Mouse (Mus musculus): ENCODE results near the gene Tcaf3.

DNA sequence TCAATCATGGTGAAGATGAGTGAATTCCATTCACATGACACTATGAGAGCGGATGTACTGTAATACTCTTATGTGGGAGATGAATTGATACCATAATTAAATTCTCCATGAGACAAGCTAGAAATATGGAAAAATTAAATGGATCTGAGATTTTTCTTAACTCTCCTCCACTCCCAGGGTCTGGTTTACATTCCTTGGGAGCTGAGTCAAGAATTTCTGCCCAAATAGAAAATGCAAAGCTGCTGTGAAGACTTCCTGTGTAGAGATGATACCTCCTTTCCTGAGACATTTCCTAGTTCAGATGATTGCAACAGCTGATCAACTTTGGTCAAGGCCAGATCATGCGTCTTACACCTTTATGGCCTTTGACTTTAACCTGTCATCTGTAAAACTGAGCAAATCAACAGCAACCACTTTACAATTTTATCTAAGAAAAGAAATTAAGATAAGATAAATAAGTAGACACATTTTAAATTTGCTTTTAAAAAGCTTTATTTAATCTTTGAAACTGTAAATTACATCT lies 31.4 kb downstream of the Tcaf3 start:
- TF ChIP-seq CTCF (IDR thresholded peaks at IDR 0.05; ENCODE audit: low read depth, low read length) (no peak), POLR2A (IDR thresholded peaks at IDR 0.05; ENCODE audit: extremely low read depth, insufficient read depth, low read length) (no peak)
